Mouse (Mus musculus): ENCODE data around the gene 3110082J24Rik.

3110082J24Rik gene

GRCm38 (mm10) chr5:30105668-30106300 lies at the start of gene 3110082J24Rik:
TSS of gene 3110082J24Rik (minus strand) at chr5:30106086.
- no peaks in the 10 kb centered on the region for H3K27me3 ChIP-seq (ENCODE audit: control insufficient read depth, insufficient read depth, low read length, poor library complexity, severe bottlenecking)
- DNase-seq (ENCODE audit: low read depth, low spot score) = no peak

GRCm38 (mm10) chr5:30155395-30155792 lies 49.5 kb upstream of the 3110082J24Rik start:
- H3K27me3 ChIP-seq (ENCODE audit: control insufficient read depth, insufficient read depth, low read length, poor library complexity, severe bottlenecking) = no peaks in the 10 kb centered on the region
- H3K36me3 ChIP-seq (ENCODE audit: control insufficient read depth, insufficient read depth, low read length, poor library complexity, severe bottlenecking) = no peaks in the 10 kb centered on the region
- DNase-seq (ENCODE audit: low read depth, low spot score) = no peak

More at GRCm38 (mm10) chr5:30105668-30106300, at the start of gene 3110082J24Rik:
- H3K36me3 ChIP-seq (ENCODE audit: control insufficient read depth, insufficient read depth, low read length, poor library complexity, severe bottlenecking) = no peaks in the 10 kb centered on the region

GRCm38 (mm10) chr5:30154474-30155394 lies 48.8 kb upstream of the 3110082J24Rik start, which contains the start of the genes Hadha and Hadhb:
TSS of gene Hadha (minus strand) at chr5:30155162.
TSS of gene Hadhb (plus strand) at chr5:30155248.
- H3K36me3 ChIP-seq (ENCODE audit: control insufficient read depth, insufficient read depth, low read length, poor library complexity, severe bottlenecking) = no peaks in the 10 kb centered on the region
- peak; percentile 94 for DNase-seq (ENCODE audit: low read depth, low spot score)
- H3K27me3 ChIP-seq (ENCODE audit: control insufficient read depth, insufficient read depth, low read length, poor library complexity, severe bottlenecking) = no peaks in the 10 kb centered on the region

GRCm38 (mm10) chr5:30154013-30154412 lies 48.1 kb upstream of the 3110082J24Rik start:
- no peak for DNase-seq (ENCODE audit: low read depth, low spot score)
- no peaks in the 10 kb centered on the region for H3K27me3 ChIP-seq (ENCODE audit: control insufficient read depth, insufficient read depth, low read length, poor library complexity, severe bottlenecking)
- H3K36me3 ChIP-seq (ENCODE audit: control insufficient read depth, insufficient read depth, low read length, poor library complexity, severe bottlenecking) = no peaks in the 10 kb centered on the region

GRCm38 (mm10) chr5:30153222-30153621 lies 47.3 kb upstream of the 3110082J24Rik start:
- no peak for DNase-seq (ENCODE audit: low read depth, low spot score)
- H3K36me3 ChIP-seq (ENCODE audit: control insufficient read depth, insufficient read depth, low read length, poor library complexity, severe bottlenecking) = no peaks in the 10 kb centered on the region
- no peaks in the 10 kb centered on the region for H3K27me3 ChIP-seq (ENCODE audit: control insufficient read depth, insufficient read depth, low read length, poor library complexity, severe bottlenecking)

- Histone ChIP-seq H3K36me3 (ENCODE audit: control insufficient read depth, insufficient read depth, low read length, poor library complexity, severe bottlenecking) (no peaks in the 10 kb centered on the region), H3K27me3 (ENCODE audit: control insufficient read depth, insufficient read depth, low read length, poor library complexity, severe bottlenecking) (no peaks in the 10 kb centered on the region)
- no peak for DNase-seq (ENCODE audit: low read depth, low spot score)
These were observed 46.5 kb upstream of the 3110082J24Rik start for GRCm38 (mm10) chr5:30152413-30152812.

GRCm38 (mm10) chr5:30152007-30152406 lies 46.1 kb upstream of the 3110082J24Rik start:
- Histone ChIP-seq H3K27me3 (ENCODE audit: control insufficient read depth, insufficient read depth, low read length, poor library complexity, severe bottlenecking) (no peaks in the 10 kb centered on the region), H3K36me3 (ENCODE audit: control insufficient read depth, insufficient read depth, low read length, poor library complexity, severe bottlenecking) (no peaks in the 10 kb centered on the region)
- no peak for DNase-seq (ENCODE audit: low read depth, low spot score)

GRCm38 (mm10) chr5:30148133-30148920 lies 42.4 kb upstream of the 3110082J24Rik start:
- Histone ChIP-seq H3K27me3 (ENCODE audit: control insufficient read depth, insufficient read depth, low read length, poor library complexity, severe bottlenecking) (no peaks in the 10 kb centered on the region), H3K36me3 (ENCODE audit: control insufficient read depth, insufficient read depth, low read length, poor library complexity, severe bottlenecking) (peaks cover 7% of the 10 kb centered on the region)
- no peak for DNase-seq (ENCODE audit: low read depth, low spot score)

- DNase-seq (ENCODE audit: low read depth, low spot score) = no peak
- Histone ChIP-seq H3K36me3 (ENCODE audit: control insufficient read depth, insufficient read depth, low read length, poor library complexity, severe bottlenecking) (peaks cover 9% of the 10 kb centered on the region), H3K27me3 (ENCODE audit: control insufficient read depth, insufficient read depth, low read length, poor library complexity, severe bottlenecking) (no peaks in the 10 kb centered on the region)
These were observed 40.6 kb upstream of the 3110082J24Rik start for GRCm38 (mm10) chr5:30146526-30146925.

- no peak for DNase-seq (ENCODE audit: low read depth, low spot score)
- H3K36me3 ChIP-seq (ENCODE audit: control insufficient read depth, insufficient read depth, low read length, poor library complexity, severe bottlenecking) = peaks cover 14% of the 10 kb centered on the region
- no peaks in the 10 kb centered on the region for H3K27me3 ChIP-seq (ENCODE audit: control insufficient read depth, insufficient read depth, low read length, poor library complexity, severe bottlenecking)
These were observed 32.3 kb upstream of the 3110082J24Rik start for GRCm38 (mm10) chr5:30138193-30138592.

GRCm38 (mm10) chr5:30137271-30137670 lies 31.4 kb upstream of the 3110082J24Rik start:
- DNase-seq (ENCODE audit: low read depth, low spot score) = no peak
- Histone ChIP-seq H3K36me3 (ENCODE audit: control insufficient read depth, insufficient read depth, low read length, poor library complexity, severe bottlenecking) (peaks cover 14% of the 10 kb centered on the region), H3K27me3 (ENCODE audit: control insufficient read depth, insufficient read depth, low read length, poor library complexity, severe bottlenecking) (no peaks in the 10 kb centered on the region)

GRCm38 (mm10) chr5:30135711-30136231 lies 29.9 kb upstream of the 3110082J24Rik start:
- Histone ChIP-seq H3K27me3 (ENCODE audit: control insufficient read depth, insufficient read depth, low read length, poor library complexity, severe bottlenecking) (no peaks in the 10 kb centered on the region), H3K36me3 (ENCODE audit: control insufficient read depth, insufficient read depth, low read length, poor library complexity, severe bottlenecking) (peaks cover 12% of the 10 kb centered on the region)
- no peak for DNase-seq (ENCODE audit: low read depth, low spot score)

- H3K27me3 ChIP-seq (ENCODE audit: control insufficient read depth, insufficient read depth, low read length, poor library complexity, severe bottlenecking) = no peaks in the 10 kb centered on the region
- H3K36me3 ChIP-seq (ENCODE audit: control insufficient read depth, insufficient read depth, low read length, poor library complexity, severe bottlenecking) = peaks cover 13% of the 10 kb centered on the region
- no peak for DNase-seq (ENCODE audit: low read depth, low spot score)
These were observed 26.3 kb upstream of the 3110082J24Rik start for GRCm38 (mm10) chr5:30132173-30132572.

GRCm38 (mm10) chr5:30131246-30131645 lies 25.4 kb upstream of the 3110082J24Rik start:
- Histone ChIP-seq H3K27me3 (ENCODE audit: control insufficient read depth, insufficient read depth, low read length, poor library complexity, severe bottlenecking) (no peaks in the 10 kb centered on the region), H3K36me3 (ENCODE audit: control insufficient read depth, insufficient read depth, low read length, poor library complexity, severe bottlenecking) (peaks cover 11% of the 10 kb centered on the region)
- no peak for DNase-seq (ENCODE audit: low read depth, low spot score)

All from splenic B cell, adult 2 months (primary cell).